In genomic region chr3:40070137-40070667, GRCm38 (mm10) we compare ENCODE assay signal across 12 mouse cellular contexts.
A peak's percentile ranks its signal among the peaks of the same experiment; 100 is the strongest.
DNase-seq lines count a peak whose midpoint lies in the region; ATAC-seq lines count a peak whose summit lies in the region.
"Had no signal": no experiment of that assay in that cellular context is flagged by ENCODE, and none has a peak within 500 bp of the region (broad histone marks: within the 10 kb centered on the region; RNA-seq: fewer than 3 reads in every experiment).

No protein-coding gene starts in this region.

- DNase-seq in neural tube, embryonic 11.5 days (ENCODE audit: low spot score), result peak; percentile 64
- no peak for DNase-seq in neural tube, embryonic 10.5 days (ENCODE audit: extremely low spot score, low spot score)
- no peak for DNase-seq in adrenal gland, postnatal 10 days
- DNase-seq in cerebellum, postnatal 25 days, result no peak
- DNase-seq in spleen, postnatal 36 days (ENCODE audit: low spot score in 2 of 2), result no peak
- DNase-seq in layer of hippocampus, adult 11-12 months (ENCODE audit: low spot score), result no peak
- DNase-seq: cerebellum, postnatal 36 days; lung, postnatal 36 days had no signal

- H3K27ac ChIP-seq in neural tube, embryonic 11.5 days (ENCODE audit: low read depth, low read length), result no peak overlapping the region
- H3K27ac ChIP-seq in forebrain, embryonic 16.5 days (ENCODE audit: low read length), result no peak overlapping the region
- 0 out of 2 replicates have a peak overlapping the region, but pooled peaks have one; percentile 21 for H3K27ac ChIP-seq in midbrain, embryonic 13.5 days

- no peak overlapping the region for H3K9ac ChIP-seq in neural tube, embryonic 11.5 days (ENCODE audit: low read length)
- H3K9ac ChIP-seq in forebrain, embryonic 16.5 days (replicated peaks; ENCODE audit: low read depth, low read length), result no peak overlapping the region
- H3K9ac ChIP-seq in midbrain, embryonic 13.5 days (replicated peaks), result no peak overlapping the region

- WGBS in neural tube, embryonic 11.5 days, result 30% methylated on average over 8 of the region's 8 CpGs
- WGBS in forebrain, embryonic 16.5 days, result 4% methylated on average over 8 of the region's 8 CpGs
- WGBS in midbrain, embryonic 13.5 days, result 9% methylated on average over 8 of the region's 8 CpGs

- no peaks in the 10 kb centered on the region for H3K9me3 ChIP-seq in neural tube, embryonic 11.5 days (ENCODE audit: control insufficient read depth, low read length)
- H3K9me3 ChIP-seq in forebrain, embryonic 16.5 days (ENCODE audit: control insufficient read depth, low read length), result no peaks in the 10 kb centered on the region
- H3K9me3 ChIP-seq in midbrain, embryonic 13.5 days, result no peaks in the 10 kb centered on the region

- ATAC-seq in neural tube, embryonic 11.5 days (ENCODE audit: insufficient read depth, low FRiP score, low TSS enrichment), result peak; percentile 91
- ATAC-seq in forebrain, embryonic 16.5 days, result peak; percentile 94
- ATAC-seq in midbrain, embryonic 13.5 days, result peak; percentile 95
- ATAC-seq: Patski had no signal

- H3K36me3 ChIP-seq in neural tube, embryonic 11.5 days (ENCODE audit: control insufficient read depth, insufficient read depth, low read length), result no peaks in the 10 kb centered on the region
- no peaks in the 10 kb centered on the region for H3K36me3 ChIP-seq in forebrain, embryonic 16.5 days (ENCODE audit: control insufficient read depth, insufficient read depth)
- no peaks in the 10 kb centered on the region for H3K36me3 ChIP-seq in midbrain, embryonic 13.5 days

- H3K27me3 ChIP-seq in neural tube, embryonic 11.5 days (ENCODE audit: control insufficient read depth, insufficient read depth, low read length), result no peaks in the 10 kb centered on the region
- H3K27me3 ChIP-seq in forebrain, embryonic 16.5 days (replicated peaks; ENCODE audit: control insufficient read depth, insufficient read depth, low read length), result no peaks in the 10 kb centered on the region
- no peaks in the 10 kb centered on the region for H3K27me3 ChIP-seq in midbrain, embryonic 13.5 days
- H3K27me3 ChIP-seq: Patski had no signal

- H3K4me3 ChIP-seq in neural tube, embryonic 11.5 days (ENCODE audit: low read depth, low read length), result no peak overlapping the region
- no peak overlapping the region for H3K4me3 ChIP-seq in forebrain, embryonic 16.5 days (replicated peaks; ENCODE audit: low read length)
- no peak overlapping the region for H3K4me3 ChIP-seq in midbrain, embryonic 13.5 days (replicated peaks)

- no peak overlapping the region for H3K4me2 ChIP-seq in neural tube, embryonic 11.5 days (ENCODE audit: low read depth)
- no peak overlapping the region for H3K4me2 ChIP-seq in forebrain, embryonic 16.5 days (ENCODE audit: low read length)
- no peak overlapping the region for H3K4me2 ChIP-seq in midbrain, embryonic 13.5 days (replicated peaks)
- H3K4me2 ChIP-seq: liver, embryonic 11.5 days had no signal

- H3K4me1 ChIP-seq in neural tube, embryonic 11.5 days (ENCODE audit: control insufficient read depth, insufficient read depth, low read length), result no peaks in the 10 kb centered on the region
- 0 out of 2 replicates have a peak, but pooled peaks cover 5% of the 10 kb centered on the region for H3K4me1 ChIP-seq in forebrain, embryonic 16.5 days (replicated peaks; ENCODE audit: control insufficient read depth, insufficient read depth, low read length)
- peaks cover 12% of the 10 kb centered on the region for H3K4me1 ChIP-seq in midbrain, embryonic 13.5 days (replicated peaks)
